Mouse (Mus musculus) kidney, postnatal 0 days (tissue): Measurements from ENCODE around the gene Polr2j. TPM values are rescaled to one million over a fixed set of nuclear protein-coding genes. Genes with fewer than 3 reads are reported as not detected.
A peak's percentile ranks its signal among the peaks of the same experiment; 100 is the strongest.
"Not testable (repeated sequence)": the region's sequence is repeated elsewhere in the genome, so short reads cannot be mapped to it uniquely, and the experiment has no call there.

Source experiments
- ATAC-seq: fragments of 200-750 bp; cut with Nextera tagmentation; replicated peaks from 2 replicates; pipeline ENCODE4 v1.8.0; 2017; ENCODE audit warnings: low read depth, moderate number of reproducible peaks, moderate TSS enrichment, moderate library complexity; ENCODE audit not compliant: low FRiP score
- DNase-seq: peaks from one replicate; pipeline ENCODE4 v3.0.0-alpha.2; 2016; ENCODE audit warnings: low spot score
- H3K27ac ChIP-seq: fragments of 300-500 bp; sonication (generic); 2 replicates; pipeline ENCODE4 v1.5.1; 2014; ENCODE audit warnings: mild to moderate bottlenecking
- H3K27me3 ChIP-seq: fragments of 300-500 bp; sonication (generic); 2 replicates; pipeline ENCODE4 v1.6.1; 2014; ENCODE audit warnings: low read length, mixed read lengths; ENCODE audit not compliant: insufficient read depth
- H3K36me3 ChIP-seq: fragments of 300-500 bp; sonication (generic); 2 replicates; pipeline ENCODE4 v1.6.1; 2014; ENCODE audit warnings: low read length, mixed read lengths; ENCODE audit not compliant: insufficient read depth
- H3K4me1 ChIP-seq: fragments of 300-500 bp; sonication (generic); replicated peaks from 2 replicates; pipeline ENCODE4 v1.6.1; 2014; ENCODE audit warnings: antibody characterized with exemption, low read length, mixed read lengths; ENCODE audit not compliant: insufficient read depth
- H3K4me2 ChIP-seq: fragments of 300-500 bp; sonication (generic); 2 replicates; pipeline ENCODE4 v1.6.1; 2014; ENCODE audit warnings: mild to moderate bottlenecking, low read length, moderate library complexity, mixed read lengths
- H3K4me3 ChIP-seq: fragments of 300-500 bp; sonication (generic); replicated peaks from 2 replicates; pipeline ENCODE4 v1.5.1; 2014; ENCODE audit warnings: low read depth, low read length
- H3K9ac ChIP-seq: fragments of 300-500 bp; sonication (generic); 2 replicates; pipeline ENCODE4 v1.6.1; 2014; ENCODE audit warnings: low read depth, low read length
- H3K9me3 ChIP-seq: fragments of 300-500 bp; sonication (generic); replicated peaks from 2 replicates; pipeline ENCODE4 v1.6.1; 2016; ENCODE audit warnings: low read length, inconsistent platforms, mixed read lengths
- CTCF ChIP-seq: IDR thresholded peaks from 2 replicates; pipeline ENCODE4 v1.5.1; 2016; ENCODE audit warnings: antibody characterized with exemption, low read depth, mild to moderate bottlenecking, moderate library complexity
- WGBS: fragments of 180-500 bp; shearing (Covaris S2); extraction: QIAGEN DNeasy Blood & Tissue Kit; methylation state at CpG from one replicate; pipeline ENCODE4 v1.1.7; 2014; 5-methylcytosine and 5-hydroxymethylcytosine counted together
- polyA plus RNA-seq: library from polyadenylated mRNA; unstranded; fragments of >200 nt; fragmentation: Nextera tagmentation; extraction: Ambion mirVana; gene quantifications from 2 replicates; pipeline ENCODE4 v1.2.1, GENCODE M21; 2015

Gene Polr2j
- polyA plus RNA-seq, 1 experiment from 2014 or later: 250 TPM

- peaks cover 23% of the 10 kb centered on the region for H3K36me3 ChIP-seq
- H3K27ac ChIP-seq: no peak overlapping the region
- WGBS: 89% methylated on average over 6 of the region's 6 CpGs
- ATAC-seq (no peak), DNase-seq (no peak)
- no peak overlapping the region for H3K4me2 ChIP-seq
- H3K9me3 ChIP-seq: no peaks in the 10 kb centered on the region
- peak; percentile 36; the same call in 1 of the 2 replicates for TF ChIP-seq CTCF
- no peaks in the 10 kb centered on the region for H3K4me1 ChIP-seq
- H3K4me3 ChIP-seq: no peak overlapping the region
- no peak overlapping the region for H3K9ac ChIP-seq
- no peaks in the 10 kb centered on the region for H3K27me3 ChIP-seq
Measured at GRCm38 (mm10) chr5:136143161-136143755, 26.8 kb downstream of the Polr2j start.

- no peaks in the 10 kb centered on the region for H3K27me3 ChIP-seq
- no peak for DNase-seq
- H3K36me3 ChIP-seq: peaks cover 13% of the 10 kb centered on the region
- H3K9ac ChIP-seq: no peak overlapping the region
- 35% methylated on average over 12 of the region's 12 CpGs for WGBS
- H3K4me3 ChIP-seq: no peak overlapping the region
- H3K27ac ChIP-seq: no peak overlapping the region
- H3K9me3 ChIP-seq: no peaks in the 10 kb centered on the region
- H3K4me2 ChIP-seq: no peak overlapping the region
- no peak for TF ChIP-seq CTCF
- ATAC-seq: no peak
- no peaks in the 10 kb centered on the region for H3K4me1 ChIP-seq
Measured at GRCm38 (mm10) chr5:136144606-136145430, 28.4 kb downstream of the Polr2j start.

- Histone ChIP-seq H3K9ac (no peak overlapping the region), H3K27ac (no peak overlapping the region), H3K4me2 (no peak overlapping the region), H3K36me3 (no peaks in the 10 kb centered on the region), H3K4me1 (no peaks in the 10 kb centered on the region), H3K9me3 (no peaks in the 10 kb centered on the region), H3K4me3 (no peak overlapping the region), H3K27me3 (no peaks in the 10 kb centered on the region)
- TF ChIP-seq CTCF: no peak
- ATAC-seq: no peak
- 86% methylated on average over 1 of the region's 1 CpGs for WGBS
- no peak for DNase-seq
Measured at GRCm38 (mm10) chr5:136146936-136147335, 30.5 kb downstream of the Polr2j start.

- Histone ChIP-seq H3K9ac (no peak overlapping the region), H3K9me3 (no peaks in the 10 kb centered on the region), H3K36me3 (no peaks in the 10 kb centered on the region), H3K4me1 (no peaks in the 10 kb centered on the region), H3K4me2 (no peak overlapping the region), H3K27me3 (no peaks in the 10 kb centered on the region), H3K4me3 (no peak overlapping the region), H3K27ac (no peak overlapping the region)
- 71% methylated on average over 8 of the region's 8 CpGs for WGBS
- DNase-seq (no peak), ATAC-seq (no peak)
- TF ChIP-seq CTCF: no peak
Measured at GRCm38 (mm10) chr5:136147704-136148103, 31.3 kb downstream of the Polr2j start.

- WGBS: 68% methylated on average over 5 of the region's 5 CpGs
- H3K9ac ChIP-seq, H3K4me3 ChIP-seq, H3K36me3 ChIP-seq, H3K27me3 ChIP-seq, H3K9me3 ChIP-seq, H3K4me1 ChIP-seq, ATAC-seq, H3K4me2 ChIP-seq, H3K27ac ChIP-seq, DNase-seq: not testable (repeated sequence)
Measured at GRCm38 (mm10) chr5:136149134-136149576, 32.7 kb downstream of the Polr2j start.

- no peaks in the 10 kb centered on the region for H3K36me3 ChIP-seq
- H3K9ac ChIP-seq: no peak overlapping the region
- H3K9me3 ChIP-seq: no peaks in the 10 kb centered on the region
- no peaks in the 10 kb centered on the region for H3K27me3 ChIP-seq
- H3K4me2 ChIP-seq: no peak overlapping the region
- H3K4me1 ChIP-seq: no peaks in the 10 kb centered on the region
- ATAC-seq (no peak), DNase-seq (no peak)
- TF ChIP-seq CTCF: no peak
- H3K4me3 ChIP-seq: no peak overlapping the region
- WGBS: 68% methylated on average over 8 of the region's 8 CpGs
- no peak overlapping the region for H3K27ac ChIP-seq
Measured at GRCm38 (mm10) chr5:136152365-136152764, 35.9 kb downstream of the Polr2j start.
